Mouse (Mus musculus): ENCODE measurements around the gene Nucb1.

DNA sequence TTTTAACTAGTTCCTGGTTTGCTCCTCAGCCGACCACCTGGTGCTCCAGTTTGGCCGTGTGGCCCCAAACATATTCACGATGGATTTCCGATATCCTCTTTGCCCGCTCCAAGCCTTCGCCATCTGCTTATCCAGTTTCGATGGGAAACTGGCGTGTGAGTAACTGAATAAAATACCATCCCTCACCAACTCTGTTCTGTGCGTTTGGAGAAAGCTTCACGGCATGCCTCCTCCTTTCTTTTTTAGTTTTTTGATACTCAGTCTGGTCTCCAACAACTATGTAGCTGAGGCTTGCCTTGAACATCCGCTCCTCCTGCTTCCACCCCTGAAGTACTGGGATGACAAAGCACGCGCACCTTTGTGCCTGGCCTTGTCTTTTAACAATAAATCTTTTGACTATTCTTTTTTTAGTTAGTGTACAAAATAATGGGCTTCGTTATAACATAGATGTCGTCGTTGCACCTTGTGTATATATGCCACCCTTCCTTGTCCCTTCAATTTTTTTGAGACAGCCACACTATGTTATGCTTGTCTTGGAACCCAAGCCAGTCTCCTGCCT lies 12.1 kb upstream of the Nucb1 start:
- TF ChIP-seq CTCF (IDR thresholded peaks at IDR 0.05; ENCODE audit: low read depth, low read length): no peak
- no peak for TF ChIP-seq POLR2A (IDR thresholded peaks at IDR 0.05; ENCODE audit: borderline replicate concordance, low read depth, low read length)

All from bone marrow macrophage, adult 2 months (primary cell).